Mouse (Mus musculus): Measurements from ENCODE around the gene Map3k1. TPM values are rescaled to one million over a fixed set of nuclear protein-coding genes. Genes with fewer than 3 reads are reported as not detected.

Map3k1 gene
- 15.7 and 16.1 TPM in 2 replicates for polyA plus RNA-seq (2016; fragmentation: Nextera tagmentation; extraction: Ambion mirVana)

DNA sequence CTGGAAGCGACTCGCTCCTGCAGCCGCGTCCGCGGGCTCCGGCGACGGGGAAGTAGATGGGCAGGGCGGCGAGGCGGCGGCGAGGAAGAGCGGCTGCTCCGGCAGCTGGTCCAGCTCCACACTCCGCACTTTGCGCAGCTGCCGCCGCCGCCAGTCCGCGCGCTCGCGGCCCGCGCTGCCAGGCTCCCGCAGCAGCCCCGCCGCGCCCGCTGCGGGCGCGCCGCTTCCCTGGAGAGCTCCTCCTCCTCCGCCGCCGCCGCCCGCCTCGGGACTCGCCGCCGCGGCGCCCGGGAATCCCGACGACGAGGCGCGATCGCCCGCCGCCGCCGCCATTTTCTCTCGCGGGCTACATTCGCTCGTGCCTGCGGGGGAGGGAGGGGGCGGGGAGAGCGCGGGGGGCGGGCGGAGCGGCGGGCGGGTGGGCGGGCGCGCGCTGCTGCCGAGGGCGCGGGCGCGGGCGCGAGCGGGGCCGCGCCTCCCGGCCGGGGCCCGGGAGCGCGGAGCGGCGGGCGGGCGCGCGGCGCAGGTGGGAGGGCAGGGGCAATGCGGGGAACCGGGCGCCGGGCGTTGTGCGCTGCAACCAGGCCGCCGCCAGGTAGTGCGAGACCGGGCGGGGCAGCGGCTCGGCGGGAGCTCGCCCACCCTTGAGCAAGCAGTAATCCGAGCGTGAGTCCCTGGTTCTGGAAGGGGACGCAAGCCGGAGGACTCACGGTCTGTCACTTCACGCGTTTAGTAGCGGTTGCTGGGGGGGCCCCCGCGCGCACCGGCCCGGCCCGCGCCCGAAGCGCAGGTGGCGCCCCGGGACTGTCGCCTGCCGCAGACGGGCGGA, at the start of gene Map3k1:
TSS of gene Map3k1 (minus strand) at position 357 of the 829 bp plus-strand sequence.
- Histone ChIP-seq H3K36me3 (replicated peaks) (no peaks in the 10 kb centered on the region), H3K4me1 (peaks cover 46% of the 10 kb centered on the region), H3K27me3 (replicated peaks; ENCODE audit: low read depth, poor library complexity, severe bottlenecking) (peaks cover 17% of the 10 kb centered on the region), H3K9me3 (no peaks in the 10 kb centered on the region), H3K4me3 (peak within 1 kb of the TSS; percentile 96), H3K27ac (replicated peaks) (peak within 1 kb of the TSS; percentile 97)
- DNase-seq (ENCODE audit: low spot score), result peak; percentile 84
- WGBS, result 1% methylated on average over 110 of the region's 136 CpGs

DNA sequence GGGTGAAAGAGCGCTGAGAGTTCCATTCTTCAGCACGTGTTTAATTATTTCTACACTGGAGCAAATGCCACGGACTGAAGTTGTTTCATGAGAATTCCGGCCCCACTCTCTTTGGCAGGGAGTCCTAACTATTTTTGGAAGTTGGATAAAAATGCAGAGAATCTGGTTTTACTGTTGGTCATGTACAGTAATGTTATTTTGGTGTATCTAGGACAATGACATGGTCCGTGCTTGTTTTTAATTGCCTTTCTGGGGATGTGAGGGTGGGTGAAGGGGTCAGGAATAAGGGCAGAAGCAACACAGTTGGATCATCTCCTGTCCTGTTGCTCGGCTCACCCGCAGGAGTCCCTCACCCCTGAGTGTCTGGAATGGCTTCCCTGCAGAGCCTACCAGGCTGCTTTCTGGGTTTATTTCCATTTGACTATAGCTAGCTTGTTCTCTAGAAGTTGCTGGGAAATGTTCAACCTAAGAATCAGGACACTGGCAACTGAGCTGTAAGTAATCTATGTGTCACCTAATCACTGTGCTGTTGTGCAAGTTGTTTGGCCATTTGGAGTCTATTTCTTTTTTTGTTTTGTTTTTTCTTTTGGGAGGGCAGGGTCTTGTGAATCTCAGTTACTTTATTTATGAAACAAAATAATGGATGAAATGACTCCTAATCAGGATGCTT, 48.1 kb upstream of the Map3k1 start:
- H3K9me3 ChIP-seq, result no peaks in the 10 kb centered on the region
- no peak for DNase-seq (ENCODE audit: low spot score)
- H3K27me3 ChIP-seq (replicated peaks; ENCODE audit: low read depth, poor library complexity, severe bottlenecking), result no peaks in the 10 kb centered on the region
- no peak overlapping the region for H3K4me3 ChIP-seq
- 84% methylated on average over 7 of the region's 7 CpGs for WGBS
- no peaks in the 10 kb centered on the region for H3K36me3 ChIP-seq (replicated peaks)
- H3K4me1 ChIP-seq, result no peaks in the 10 kb centered on the region
- no peak overlapping the region for H3K27ac ChIP-seq (replicated peaks)

DNA sequence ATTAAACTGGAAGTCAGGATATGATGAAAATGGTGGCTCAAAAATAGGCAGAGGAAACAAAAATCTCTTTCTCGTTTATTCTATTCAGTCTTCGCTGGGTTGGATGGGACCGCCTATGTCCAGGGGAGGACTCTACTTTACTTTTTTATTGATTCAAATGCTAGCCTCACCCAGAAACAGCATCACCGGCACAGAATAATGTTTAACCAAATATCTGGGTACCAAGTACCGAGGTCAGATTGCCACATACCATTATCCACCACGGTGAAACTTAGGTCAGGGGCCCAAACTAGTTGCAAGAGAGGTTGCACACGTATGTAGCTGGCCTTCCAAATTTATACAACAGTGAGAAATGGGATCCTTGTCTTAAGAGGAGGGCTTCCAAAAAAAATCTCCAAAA, 47.4 kb upstream of the Map3k1 start:
- DNase-seq (ENCODE audit: low spot score), result no peak
- H3K4me3 ChIP-seq, result no peak overlapping the region
- H3K36me3 ChIP-seq (replicated peaks), result no peaks in the 10 kb centered on the region
- no peaks in the 10 kb centered on the region for H3K27me3 ChIP-seq (replicated peaks; ENCODE audit: low read depth, poor library complexity, severe bottlenecking)
- no peaks in the 10 kb centered on the region for H3K4me1 ChIP-seq
- WGBS, result 94% methylated on average over 7 of the region's 7 CpGs
- no peak overlapping the region for H3K27ac ChIP-seq (replicated peaks)
- no peaks in the 10 kb centered on the region for H3K9me3 ChIP-seq

DNA sequence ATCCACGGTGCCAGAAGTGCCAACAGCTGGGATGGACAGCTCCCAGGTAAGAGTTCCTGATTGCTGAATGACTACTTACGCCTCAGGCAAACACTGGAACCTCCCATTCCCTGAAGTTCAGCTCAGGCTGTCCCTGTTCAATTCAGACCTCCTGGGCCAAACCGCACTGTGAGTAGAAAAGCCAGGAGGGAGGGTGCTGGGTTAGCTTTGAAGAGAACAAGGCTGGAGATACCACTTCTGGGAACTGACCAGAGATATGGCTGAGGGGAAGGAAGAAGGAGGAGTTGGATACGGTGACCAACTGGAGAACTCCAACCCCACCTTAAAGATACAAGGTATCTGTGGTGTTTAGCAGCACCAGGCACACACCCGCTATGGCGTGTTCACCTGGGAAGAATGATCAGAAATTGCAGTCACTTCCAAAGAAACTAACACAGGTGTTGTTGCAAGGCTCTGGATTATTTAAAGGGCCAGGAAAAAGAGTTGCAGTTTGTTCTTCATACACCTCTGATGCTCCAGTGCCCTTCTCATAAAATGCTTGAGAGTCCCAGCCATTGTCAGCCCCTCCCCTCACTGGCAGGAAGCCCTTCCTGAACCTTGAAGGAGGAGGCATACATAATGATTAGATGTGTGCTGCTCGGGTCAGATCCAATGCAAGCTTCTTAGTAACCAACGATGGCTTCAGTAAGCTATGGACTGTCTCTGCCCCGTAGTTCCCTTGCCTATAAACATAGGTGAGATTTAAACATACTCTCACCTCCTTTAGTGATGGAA, 43.8 kb upstream of the Map3k1 start:
- no peak for DNase-seq (ENCODE audit: low spot score)
- Histone ChIP-seq H3K27ac (replicated peaks) (no peak overlapping the region), H3K36me3 (replicated peaks) (no peaks in the 10 kb centered on the region), H3K27me3 (replicated peaks; ENCODE audit: low read depth, poor library complexity, severe bottlenecking) (no peaks in the 10 kb centered on the region), H3K4me1 (no peaks in the 10 kb centered on the region), H3K4me3 (no peak overlapping the region), H3K9me3 (no peaks in the 10 kb centered on the region)
- 89% methylated on average over 9 of the region's 9 CpGs for WGBS

GRCm38 (mm10) chr13:111850046-111850837, 41.4 kb upstream of the Map3k1 start:
- Histone ChIP-seq H3K4me1 (peaks cover 12% of the 10 kb centered on the region), H3K36me3 (replicated peaks) (no peaks in the 10 kb centered on the region), H3K4me3 (no peak overlapping the region), H3K27ac (replicated peaks) (no peak overlapping the region), H3K9me3 (no peaks in the 10 kb centered on the region), H3K27me3 (replicated peaks; ENCODE audit: low read depth, poor library complexity, severe bottlenecking) (no peaks in the 10 kb centered on the region)
- WGBS, result 92% methylated on average over 12 of the region's 12 CpGs
- DNase-seq (ENCODE audit: low spot score), result no peak

DNA sequence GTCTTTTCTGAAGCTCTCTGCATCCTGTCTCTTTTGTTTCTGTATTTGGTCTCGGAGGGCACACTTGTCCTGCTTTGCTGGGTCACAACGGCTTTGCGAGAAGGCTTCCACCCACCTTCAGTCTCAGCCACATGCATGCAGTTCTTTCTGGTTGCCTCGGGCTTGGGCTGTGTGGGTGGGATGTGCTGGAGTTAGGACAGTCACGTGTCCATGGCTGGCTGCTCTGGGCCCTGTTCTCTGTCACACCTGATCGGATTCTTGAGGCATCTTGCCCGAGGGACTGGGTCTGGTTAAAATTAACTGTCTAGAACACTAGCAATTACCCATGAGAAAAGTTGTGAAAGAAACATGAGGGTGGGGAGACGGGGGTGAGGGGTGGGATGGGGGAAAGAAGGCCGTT, 36.7 kb upstream of the Map3k1 start:
- WGBS, result 29% methylated on average over 9 of the region's 9 CpGs
- Histone ChIP-seq H3K27me3 (replicated peaks; ENCODE audit: low read depth, poor library complexity, severe bottlenecking) (no peaks in the 10 kb centered on the region), H3K4me1 (peaks cover 12% of the 10 kb centered on the region), H3K4me3 (no peak overlapping the region), H3K36me3 (replicated peaks) (no peaks in the 10 kb centered on the region), H3K9me3 (no peaks in the 10 kb centered on the region), H3K27ac (replicated peaks) (0 out of 2 replicates have a peak overlapping the region, but pooled peaks have one; percentile 19)
- DNase-seq (ENCODE audit: low spot score), result peak; percentile 59

GRCm38 (mm10) chr13:111844313-111844712, 35.5 kb upstream of the Map3k1 start:
- DNase-seq (ENCODE audit: low spot score), result no peak
- Histone ChIP-seq H3K9me3 (no peaks in the 10 kb centered on the region), H3K4me1 (peaks cover 12% of the 10 kb centered on the region), H3K4me3 (no peak overlapping the region), H3K36me3 (replicated peaks) (no peaks in the 10 kb centered on the region), H3K27ac (replicated peaks) (no peak overlapping the region), H3K27me3 (replicated peaks; ENCODE audit: low read depth, poor library complexity, severe bottlenecking) (no peaks in the 10 kb centered on the region)
- WGBS, result 91% methylated on average over 3 of the region's 3 CpGs

DNA sequence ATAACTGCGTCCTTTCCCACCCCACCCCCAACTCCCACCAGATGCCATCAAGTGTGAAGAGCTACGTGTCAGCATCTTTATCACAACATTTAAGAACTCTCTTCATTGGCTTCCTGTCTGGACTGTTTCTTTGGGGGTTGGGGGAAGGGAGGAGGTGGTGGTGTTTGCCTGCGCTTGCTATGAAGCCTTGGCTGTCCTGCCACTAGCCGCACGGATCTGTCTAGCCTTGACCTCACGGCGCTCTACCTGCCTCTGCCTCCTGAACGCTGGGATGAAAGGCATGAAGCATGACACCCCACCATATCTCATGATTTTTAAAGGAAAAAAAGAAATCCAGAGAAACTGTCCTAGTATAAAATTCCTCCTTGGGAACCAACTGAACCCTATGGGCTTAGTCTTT, 27.0 kb upstream of the Map3k1 start:
- Histone ChIP-seq H3K9me3 (no peaks in the 10 kb centered on the region), H3K27ac (replicated peaks) (no peak overlapping the region), H3K27me3 (replicated peaks; ENCODE audit: low read depth, poor library complexity, severe bottlenecking) (no peaks in the 10 kb centered on the region), H3K4me1 (no peaks in the 10 kb centered on the region), H3K36me3 (replicated peaks) (no peaks in the 10 kb centered on the region), H3K4me3 (no peak overlapping the region)
- WGBS, result 76% methylated on average over 8 of the region's 8 CpGs
- no peak for DNase-seq (ENCODE audit: low spot score)

GRCm38 (mm10) chr13:111834613-111835012, 25.8 kb upstream of the Map3k1 start:
- Histone ChIP-seq H3K9me3 (no peaks in the 10 kb centered on the region), H3K36me3 (replicated peaks) (no peaks in the 10 kb centered on the region), H3K27ac (replicated peaks) (no peak overlapping the region), H3K27me3 (replicated peaks; ENCODE audit: low read depth, poor library complexity, severe bottlenecking) (no peaks in the 10 kb centered on the region), H3K4me3 (no peak overlapping the region), H3K4me1 (peaks cover 1% of the 10 kb centered on the region)
- WGBS, result 79% methylated on average over 11 of the region's 11 CpGs
- DNase-seq (ENCODE audit: low spot score), result no peak

DNA sequence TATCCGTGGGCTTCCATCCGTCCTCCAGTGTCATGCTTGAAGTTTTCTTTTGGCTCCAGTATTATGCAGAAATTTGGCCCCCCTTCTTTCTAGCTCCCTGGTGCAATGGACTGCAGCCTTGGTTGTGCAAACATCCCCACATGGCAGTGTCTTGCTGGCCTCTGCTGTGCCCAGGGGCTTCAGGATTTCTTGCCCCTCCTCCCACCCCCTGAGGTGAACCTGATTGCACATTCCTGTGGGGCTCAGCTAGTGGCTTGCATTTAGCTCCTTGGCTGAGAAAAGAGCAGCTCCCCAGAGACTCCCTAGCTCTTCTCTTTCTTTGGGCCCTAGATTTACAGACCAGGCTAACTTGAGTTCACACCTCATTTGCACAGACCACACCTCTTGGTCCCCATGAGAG, 20.7 kb upstream of the Map3k1 start:
- DNase-seq (ENCODE audit: low spot score), result no peak
- Histone ChIP-seq H3K4me3 (no peak overlapping the region), H3K36me3 (replicated peaks) (no peaks in the 10 kb centered on the region), H3K27me3 (replicated peaks; ENCODE audit: low read depth, poor library complexity, severe bottlenecking) (no peaks in the 10 kb centered on the region), H3K9me3 (no peaks in the 10 kb centered on the region), H3K27ac (replicated peaks) (no peak overlapping the region), H3K4me1 (peaks cover 5% of the 10 kb centered on the region)
- 43% methylated on average over 2 of the region's 2 CpGs for WGBS

- H3K36me3 ChIP-seq (replicated peaks), result no peaks in the 10 kb centered on the region
- no peak for DNase-seq (ENCODE audit: low spot score)
- no peak overlapping the region for H3K27ac ChIP-seq (replicated peaks)
- H3K4me1 ChIP-seq, result peaks cover 5% of the 10 kb centered on the region
- H3K4me3 ChIP-seq, result no peak overlapping the region
- no peaks in the 10 kb centered on the region for H3K9me3 ChIP-seq
- H3K27me3 ChIP-seq (replicated peaks; ENCODE audit: low read depth, poor library complexity, severe bottlenecking), result no peaks in the 10 kb centered on the region
- WGBS, result 80% methylated on average over 4 of the region's 4 CpGs
Observed at GRCm38 (mm10) chr13:111827481-111827880, 18.7 kb upstream of the Map3k1 start.

- no peak for DNase-seq (ENCODE audit: low spot score)
Observed at GRCm38 (mm10) chr13:111824178-111824577, 15.4 kb upstream of the Map3k1 start.

More at GRCm38 (mm10) chr13:111824178-111824577, 15.4 kb upstream of the Map3k1 start:
- no peaks in the 10 kb centered on the region for H3K9me3 ChIP-seq
- 68% methylated on average over 4 of the region's 4 CpGs for WGBS
- no peaks in the 10 kb centered on the region for H3K36me3 ChIP-seq (replicated peaks)
- no peaks in the 10 kb centered on the region for H3K4me1 ChIP-seq
- no peaks in the 10 kb centered on the region for H3K27me3 ChIP-seq (replicated peaks; ENCODE audit: low read depth, poor library complexity, severe bottlenecking)
- no peak overlapping the region for H3K4me3 ChIP-seq
- no peak overlapping the region for H3K27ac ChIP-seq (replicated peaks)
